Mouse (Mus musculus) lung, embryonic 16.5 days (tissue): ENCODE measurements around the gene Zfp318. TPM values are rescaled to one million over a fixed set of nuclear protein-coding genes. Genes with fewer than 3 reads are reported as not detected.

Source experiments
- ATAC-seq: fragments of 200-750 bp; cut with Nextera tagmentation; 2 replicates; pipeline ENCODE4 v1.8.0; 2017; ENCODE audit warnings: low read depth, mild to moderate bottlenecking, moderate library complexity
- H3K27ac ChIP-seq: fragments of 300-500 bp; sonication (generic); 2 replicates; pipeline ENCODE4 v1.5.1; 2014; ENCODE audit warnings: mild to moderate bottlenecking, control low read depth, low read length
- H3K27me3 ChIP-seq: fragments of 300-500 bp; sonication (generic); 2 replicates; pipeline ENCODE4 v1.6.1; 2014; ENCODE audit warnings: low read depth, low read length, mixed read lengths; ENCODE audit not compliant: control insufficient read depth, insufficient read depth
- H3K36me3 ChIP-seq: fragments of 300-500 bp; sonication (generic); 2 replicates; pipeline ENCODE4 v1.6.1; 2014; ENCODE audit warnings: low read length; ENCODE audit not compliant: control insufficient read depth, insufficient read depth
- H3K4me1 ChIP-seq: fragments of 300-500 bp; sonication (generic); replicated peaks from 2 replicates; pipeline ENCODE4 v1.6.1; 2014; ENCODE audit warnings: low read length, mixed read lengths; ENCODE audit not compliant: control insufficient read depth, insufficient read depth
- H3K4me2 ChIP-seq: fragments of 300-500 bp; sonication (generic); 2 replicates; pipeline ENCODE4 v1.6.1; 2014; ENCODE audit warnings: low read depth, low read length, control low read depth
- H3K4me3 ChIP-seq: fragments of 300-500 bp; sonication (generic); 2 replicates; pipeline ENCODE4 v1.5.1; 2014; ENCODE audit warnings: mild to moderate bottlenecking, low read length, control low read depth
- H3K9ac ChIP-seq: fragments of 300-500 bp; sonication (generic); 2 replicates; pipeline ENCODE4 v1.6.1; 2014; ENCODE audit warnings: low read length, control low read depth
- H3K9me3 ChIP-seq: fragments of 300-500 bp; sonication (generic); 2 replicates; pipeline ENCODE4 v1.6.1; 2016; ENCODE audit warnings: low read length; ENCODE audit not compliant: control insufficient read depth
- WGBS: fragments of 180-500 bp; shearing (Covaris S2); extraction: QIAGEN DNeasy Blood & Tissue Kit; methylation state at CpG from one replicate; pipeline ENCODE4 v1.1.7; 2014; 5-methylcytosine and 5-hydroxymethylcytosine counted together
- polyA plus RNA-seq: library from polyadenylated mRNA; unstranded; fragments of >200 nt; fragmentation: Nextera tagmentation; extraction: Ambion mirVana; gene quantifications from 2 replicates; pipeline ENCODE4 v1.2.1, GENCODE M21; 2015

Zfp318 gene
- polyA plus RNA-seq, 1 experiment from 2014 or later, result 6.0 TPM

DNA sequence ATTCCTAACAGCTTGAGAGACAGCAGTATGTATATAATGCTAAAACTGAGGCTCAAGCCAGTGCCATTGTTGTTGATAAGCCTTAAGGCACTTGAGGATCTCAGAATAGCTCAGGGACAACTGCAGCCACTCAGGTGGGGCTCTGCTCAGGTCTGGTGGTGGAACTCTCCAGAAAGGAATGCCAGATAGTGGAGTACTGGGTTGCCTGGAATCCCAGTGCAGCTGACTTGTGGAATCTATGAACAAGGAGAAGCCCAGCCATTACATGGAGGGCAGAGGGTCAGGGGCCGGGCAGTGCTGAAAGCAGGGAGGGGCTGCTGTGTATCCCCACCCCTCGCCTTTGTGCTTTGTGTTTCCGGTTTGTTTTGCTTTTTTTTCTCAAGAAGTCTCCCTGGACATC is 74.9 kb downstream of the Zfp318 start:
- no peaks in the 10 kb centered on the region for H3K9me3 ChIP-seq
- peaks cover 65% of the 10 kb centered on the region for H3K27me3 ChIP-seq
- H3K4me1 ChIP-seq, result peaks cover 25% of the 10 kb centered on the region
- H3K9ac ChIP-seq, result no peak overlapping the region
- H3K27ac ChIP-seq, result no peak overlapping the region
- ATAC-seq, result 0 out of 2 replicates have a peak, but pooled peaks have one; percentile 3
- no peak overlapping the region for H3K4me2 ChIP-seq
- H3K4me3 ChIP-seq, result no peak overlapping the region
- 15% methylated on average over 3 of the region's 3 CpGs for whole genome bisulfite sequencing
- H3K36me3 ChIP-seq, result no peaks in the 10 kb centered on the region

DNA sequence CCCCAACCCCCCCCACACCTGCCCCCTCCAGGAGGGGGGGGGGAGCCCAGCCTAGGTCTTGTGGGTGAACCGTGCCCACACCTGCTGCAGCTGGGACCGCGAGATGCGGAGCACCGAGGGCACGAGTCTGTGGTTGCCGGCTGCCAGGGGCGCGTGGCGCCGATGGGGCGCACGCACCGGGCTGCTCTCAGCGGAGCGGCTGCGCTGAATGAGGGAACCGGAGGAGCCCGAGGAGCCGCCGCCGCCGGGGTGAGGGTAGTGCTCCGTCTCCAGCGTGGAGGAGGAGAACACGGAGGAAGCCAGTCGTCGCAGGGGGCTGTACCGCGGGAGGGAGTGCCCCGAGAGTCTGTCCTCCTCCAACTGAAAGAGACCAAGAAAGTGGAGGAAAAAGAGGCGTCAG is 77.1 kb downstream of the Zfp318 start:
- Histone ChIP-seq H3K9me3 (no peaks in the 10 kb centered on the region), H3K27ac (no peak overlapping the region), H3K4me1 (peaks cover 8% of the 10 kb centered on the region), H3K9ac (peak overlapping the region; percentile 55), H3K4me2 (peak overlapping the region; percentile 65), H3K27me3 (peaks cover 50% of the 10 kb centered on the region), H3K36me3 (no peaks in the 10 kb centered on the region), H3K4me3 (peak overlapping the region; percentile 44)
- 0% methylated on average over 32 of the region's 32 CpGs for WGBS
- ATAC-seq, result no peak

DNA sequence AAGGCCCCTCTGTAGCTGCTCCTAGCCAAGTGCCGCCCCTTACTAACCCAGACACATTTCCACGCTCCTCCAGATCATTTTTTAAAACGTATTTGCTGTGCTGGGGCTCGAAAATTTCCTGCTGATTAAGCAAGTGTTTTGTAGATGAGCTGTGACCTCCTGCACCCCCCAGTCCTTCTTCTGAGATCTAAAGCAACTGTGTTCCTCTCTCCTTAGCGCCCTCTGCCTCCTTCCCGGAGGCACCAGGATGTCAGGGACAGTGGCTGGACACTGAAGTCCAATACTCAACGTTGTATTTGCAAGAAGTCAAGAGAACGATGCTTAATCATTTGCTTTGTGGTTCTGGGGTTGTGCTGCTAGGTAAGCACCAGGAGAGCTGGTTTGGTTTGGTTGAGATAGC is 77.8 kb downstream of the Zfp318 start:
- WGBS, result 6% methylated on average over 8 of the region's 8 CpGs
- Histone ChIP-seq H3K9me3 (no peaks in the 10 kb centered on the region), H3K9ac (no peak overlapping the region), H3K27me3 (peaks cover 43% of the 10 kb centered on the region), H3K4me1 (peaks cover 7% of the 10 kb centered on the region; the same call in 1 of the 2 replicates), H3K4me2 (peak overlapping the region; percentile 65), H3K4me3 (peak overlapping the region; percentile 44), H3K36me3 (no peaks in the 10 kb centered on the region), H3K27ac (no peak overlapping the region)
- ATAC-seq, result no peak

DNA sequence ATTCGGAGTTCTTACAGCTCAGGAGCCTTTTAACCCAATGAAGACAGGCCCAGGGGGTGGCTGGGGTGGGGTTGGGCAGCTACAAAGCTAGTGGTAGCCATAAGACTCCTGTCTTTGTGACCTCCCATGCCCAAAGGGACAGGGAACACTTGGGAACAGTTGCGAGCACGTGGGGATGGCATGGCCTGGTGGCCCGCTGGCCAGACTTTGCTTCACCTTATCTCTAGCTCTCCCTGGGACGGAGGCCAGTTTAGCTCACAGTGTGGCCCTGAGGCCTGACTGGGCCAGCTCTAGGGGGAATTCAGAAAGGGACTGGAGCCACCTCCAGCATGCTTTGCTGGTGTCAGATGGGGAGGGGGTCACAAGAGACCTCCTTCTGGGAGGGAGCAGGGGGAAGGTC is 78.7 kb downstream of the Zfp318 start:
- no peak overlapping the region for H3K4me2 ChIP-seq
- H3K4me1 ChIP-seq, result peaks cover 7% of the 10 kb centered on the region; the same call in 1 of the 2 replicates
- ATAC-seq, result no peak
- no peak overlapping the region for H3K4me3 ChIP-seq
- H3K9me3 ChIP-seq, result no peaks in the 10 kb centered on the region
- no peak overlapping the region for H3K27ac ChIP-seq
- WGBS, result 77% methylated on average over 5 of the region's 5 CpGs
- no peak overlapping the region for H3K9ac ChIP-seq
- H3K36me3 ChIP-seq, result no peaks in the 10 kb centered on the region
- H3K27me3 ChIP-seq, result peaks cover 38% of the 10 kb centered on the region

DNA sequence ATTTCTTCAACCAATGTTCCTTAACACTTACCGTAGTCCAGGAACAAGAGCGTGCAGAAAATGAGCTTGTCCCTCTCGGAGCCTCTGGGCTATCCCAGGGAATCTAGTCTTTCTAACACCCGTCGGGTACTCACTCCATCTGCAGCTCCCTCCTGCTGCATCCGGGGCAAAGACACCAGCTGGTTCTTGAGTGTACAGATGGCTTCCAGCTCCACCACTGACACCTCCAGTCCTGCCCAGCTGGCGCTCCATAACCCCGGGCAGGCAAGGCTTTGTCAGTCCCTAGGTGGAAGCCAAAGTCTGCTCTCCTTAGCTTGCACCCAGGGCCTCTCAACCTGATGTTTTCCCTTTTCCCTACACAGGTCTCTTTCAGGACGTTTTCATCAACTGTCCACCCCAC is 84.3 kb downstream of the Zfp318 start:
- Histone ChIP-seq H3K9me3 (no peaks in the 10 kb centered on the region), H3K27me3 (peaks cover 2% of the 10 kb centered on the region; the same call in 1 of the 2 replicates), H3K36me3 (no peaks in the 10 kb centered on the region), H3K4me2 (no peak overlapping the region), H3K4me1 (no peaks in the 10 kb centered on the region), H3K9ac (peak overlapping the region; percentile 11; the same call in 1 of the 2 replicates), H3K27ac (no peak overlapping the region), H3K4me3 (no peak overlapping the region)
- ATAC-seq, result no peak
- 50% methylated on average over 9 of the region's 9 CpGs for WGBS

Other genes with a start within 250 kb of the Zfp318 start
- 23.7 and 26.8 TPM in 2 replicates for gene Rsph9, start 239.5 kb upstream of the Zfp318 start, polyA plus RNA-seq
- 55.5 and 57.1 TPM in 2 replicates for gene Mad2l1bp, start 230.2 kb upstream of the Zfp318 start, polyA plus RNA-seq
- 50.3 and 55.0 TPM in 2 replicates for gene Gtpbp2, start 222.7 kb upstream of the Zfp318 start, polyA plus RNA-seq
- 24.1 and 26.0 TPM in 2 replicates for gene Polh, start 181.1 kb upstream of the Zfp318 start, polyA plus RNA-seq
- gene Xpo5, start 180.9 kb upstream of the Zfp318 start, polyA plus RNA-seq, result 31.2 and 33.8 TPM in 2 replicates
- gene Polr1c, start 135.7 kb upstream of the Zfp318 start, polyA plus RNA-seq, result 90.6 and 91.2 TPM in 2 replicates
- gene Yipf3, start 135.7 kb upstream of the Zfp318 start, polyA plus RNA-seq, result 114 and 120 TPM in 2 replicates
- gene Lrrc73, start 130.2 kb upstream of the Zfp318 start, polyA plus RNA-seq, result 0.69 and 0.93 TPM in 2 replicates
- gene Tjap1, start 100.7 kb upstream of the Zfp318 start, polyA plus RNA-seq, result 39.1 and 40.8 TPM in 2 replicates
- 3.1 and 4.0 TPM in 2 replicates for gene Dlk2, start 86.3 kb upstream of the Zfp318 start, polyA plus RNA-seq
- gene Abcc10, start 55.4 kb upstream of the Zfp318 start, polyA plus RNA-seq, result 5.3 and 5.5 TPM in 2 replicates
- 3.3 and 8.2 TPM in 2 replicates for gene Crip3, start 45.2 kb downstream of the Zfp318 start, polyA plus RNA-seq
- 0.28 TPM in 1 of 2 replicates, not detected in the other for gene Slc22a7, start 54.7 kb downstream of the Zfp318 start, polyA plus RNA-seq
- 0.03 and 0.05 TPM in 2 replicates for gene Ttbk1, start 103.9 kb downstream of the Zfp318 start, polyA plus RNA-seq
- 33.4 and 37.2 TPM in 2 replicates for gene Dnph1, start 113.0 kb downstream of the Zfp318 start, polyA plus RNA-seq
- gene Cul9, start 162.7 kb downstream of the Zfp318 start, polyA plus RNA-seq, result 4.0 and 4.1 TPM in 2 replicates
- gene Srf, start 172.4 kb downstream of the Zfp318 start, polyA plus RNA-seq, result 6.1 and 6.5 TPM in 2 replicates
- 141 and 143 TPM in 2 replicates for gene Ptk7, start 245.8 kb downstream of the Zfp318 start, polyA plus RNA-seq